Mouse (Mus musculus) embryonic facial prominence, embryonic 12.5 days (tissue): Measurements from ENCODE around the gene Dmgdh. TPM values are rescaled to one million over a fixed set of nuclear protein-coding genes. Genes with fewer than 3 reads are reported as not detected.
A peak's percentile ranks its signal among the peaks of the same experiment; 100 is the strongest.

Experiments
- ATAC-seq: fragments of 200-750 bp; cut with Nextera tagmentation; 2 replicates; pipeline ENCODE4 v1.8.0; 2017; ENCODE audit not compliant: insufficient number of reproducible peaks, insufficient read depth, low FRiP score, low TSS enrichment
- H3K27ac ChIP-seq: fragments of 300-500 bp; sonication (generic); 2 replicates; pipeline ENCODE4 v1.5.1; 2016; ENCODE audit warnings: mild to moderate bottlenecking
- H3K27me3 ChIP-seq: fragments of 300-500 bp; sonication (generic); 2 replicates; pipeline ENCODE4 v1.6.1; 2016; ENCODE audit warnings: mild to moderate bottlenecking, moderate library complexity
- H3K36me3 ChIP-seq: fragments of 300-500 bp; sonication (generic); 2 replicates; pipeline ENCODE4 v1.6.1; 2016; ENCODE audit warnings: mild to moderate bottlenecking
- H3K4me1 ChIP-seq: fragments of 300-500 bp; sonication (generic); 2 replicates; pipeline ENCODE4 v1.6.1; 2016
- H3K4me2 ChIP-seq: fragments of 300-500 bp; sonication (generic); replicated peaks from 2 replicates; pipeline ENCODE4 v1.6.1; 2016; ENCODE audit warnings: mild to moderate bottlenecking, moderate library complexity
- H3K4me3 ChIP-seq: fragments of 300-500 bp; sonication (generic); 2 replicates; pipeline ENCODE4 v1.5.1; 2016; ENCODE audit warnings: mild to moderate bottlenecking
- H3K9ac ChIP-seq: fragments of 300-500 bp; sonication (generic); 2 replicates; pipeline ENCODE4 v1.6.1; 2016; ENCODE audit warnings: mild to moderate bottlenecking, moderate library complexity
- H3K9me3 ChIP-seq: fragments of 300-500 bp; sonication (generic); 2 replicates; pipeline ENCODE4 v1.6.1; 2016; ENCODE audit warnings: mild to moderate bottlenecking, moderate library complexity
- WGBS: fragments of 180-500 bp; shearing (Covaris S2); methylation state at CpG from one replicate; pipeline ENCODE4 v1.1.7; 2016; 5-methylcytosine and 5-hydroxymethylcytosine counted together
- polyA plus RNA-seq: library from polyadenylated mRNA; unstranded; fragments of >200 nt; fragmentation: Nextera tagmentation; extraction: Ambion mirVana; gene quantifications from 2 replicates; pipeline ENCODE4 v1.2.1, GENCODE M21; 2016

The Dmgdh gene
- polyA plus RNA-seq, result 0.12 TPM in 1 of 2 replicates, not detected in the other

DNA sequence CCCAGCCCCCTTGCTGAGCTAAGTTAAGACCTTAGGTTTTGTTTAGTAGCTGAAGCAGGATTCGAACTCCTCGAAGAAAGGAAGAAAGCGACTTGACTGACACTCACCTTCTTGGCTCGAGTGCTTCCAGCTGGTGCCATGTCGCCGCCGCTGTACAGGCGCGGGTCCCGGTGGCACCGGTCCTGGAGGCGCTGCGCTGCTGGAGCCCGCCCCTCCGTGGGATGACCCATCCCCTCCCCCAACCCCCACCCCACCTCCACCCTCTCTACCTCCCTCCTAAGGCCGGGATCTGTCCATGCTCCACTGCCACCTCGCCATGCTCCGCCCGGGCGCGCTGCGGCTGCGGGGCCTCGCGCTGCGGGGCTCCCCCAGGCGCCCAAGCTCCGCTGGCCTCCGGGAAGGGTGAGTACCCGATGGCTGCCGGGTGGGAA lies at the start of gene Dmgdh, which contains the start of gene Bhmt2:
Gene Dmgdh, plus strand, starts transcription at position 303 of the 431 bp plus-strand sequence.
Gene Bhmt2, minus strand, starts transcription at position 172 of the 431 bp plus-strand sequence.
- H3K27ac ChIP-seq, result no peak within 1 kb of the TSS
- no peak within 1 kb of the TSS for H3K9ac ChIP-seq
- peak within 1 kb of the TSS; percentile 24 for H3K4me3 ChIP-seq
- no peaks in the 10 kb centered on the region for H3K9me3 ChIP-seq
- peak within 1 kb of the TSS; percentile 40 for H3K4me2 ChIP-seq
- 8% methylated on average over 31 of the region's 31 CpGs for WGBS
- no peaks in the 10 kb centered on the region for H3K4me1 ChIP-seq
- H3K36me3 ChIP-seq, result no peaks in the 10 kb centered on the region
- no peak for ATAC-seq
- H3K27me3 ChIP-seq, result peaks cover 13% of the 10 kb centered on the region

DNA sequence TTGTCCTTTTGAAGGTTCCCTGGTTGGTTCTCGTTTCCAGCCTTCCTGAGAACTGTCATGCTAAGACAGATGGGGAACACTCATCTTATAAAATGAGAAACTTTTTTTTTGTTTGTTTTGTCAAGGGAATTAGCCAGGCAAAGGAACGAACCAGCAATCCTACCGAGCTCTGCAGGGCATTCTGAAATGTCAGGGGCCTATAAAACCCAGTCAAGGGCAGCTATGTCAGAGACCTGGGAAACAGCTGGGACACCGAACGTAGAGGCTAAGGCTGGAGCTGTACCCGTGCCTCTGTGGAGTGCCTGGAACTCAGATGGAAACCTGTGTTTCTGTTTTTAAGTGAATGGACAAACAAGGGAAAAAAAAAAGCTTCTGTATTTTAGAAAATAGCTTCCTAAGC lies 45.4 kb upstream of the Dmgdh start:
- WGBS, result 26% methylated on average over 6 of the region's 6 CpGs
- H3K9me3 ChIP-seq, result no peaks in the 10 kb centered on the region
- no peaks in the 10 kb centered on the region for H3K36me3 ChIP-seq
- H3K27me3 ChIP-seq, result no peaks in the 10 kb centered on the region
- H3K9ac ChIP-seq, result no peak overlapping the region
- no peak overlapping the region for H3K27ac ChIP-seq
- 0 out of 2 replicates have a peak, but pooled peaks cover 3% of the 10 kb centered on the region for H3K4me1 ChIP-seq
- ATAC-seq, result no peak
- H3K4me2 ChIP-seq, result no peak overlapping the region
- H3K4me3 ChIP-seq, result no peak overlapping the region

DNA sequence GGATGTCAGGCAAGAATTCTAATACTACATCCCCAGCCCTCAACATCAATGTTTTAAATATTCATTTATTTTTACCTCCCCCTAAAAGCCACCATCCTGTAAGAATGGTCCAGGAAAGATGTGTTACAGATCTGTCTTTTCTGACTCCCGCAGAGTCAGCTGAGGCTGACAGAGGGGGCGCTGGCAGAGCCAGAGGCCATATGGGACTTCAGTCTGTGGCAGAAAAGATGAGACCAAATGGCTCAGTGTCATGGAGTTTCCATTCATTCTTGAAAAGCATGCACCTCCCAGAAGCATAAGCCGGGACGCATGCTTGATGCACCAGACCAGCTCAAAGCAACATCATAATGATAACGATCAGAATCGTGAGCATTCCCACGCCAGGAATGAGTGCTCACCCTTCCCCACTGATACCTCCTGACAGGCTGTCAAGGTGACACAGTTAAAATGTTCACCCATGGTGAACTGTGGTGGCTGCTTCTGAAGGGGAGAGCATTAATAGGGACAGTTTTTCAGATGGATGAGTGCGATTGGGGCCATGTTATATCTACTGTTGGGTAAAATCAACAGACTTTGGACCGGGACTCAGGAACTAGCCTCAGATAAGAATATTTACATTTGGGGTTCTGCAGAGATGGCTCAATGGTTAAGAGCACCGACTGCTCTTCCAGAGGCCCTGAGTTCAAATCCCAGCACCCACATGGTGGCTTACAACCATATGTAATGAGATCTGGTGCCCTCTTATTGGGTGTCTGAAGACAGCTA lies 43.1 kb upstream of the Dmgdh start:
- WGBS, result 87% methylated on average over 10 of the region's 10 CpGs
- no peak overlapping the region for H3K9ac ChIP-seq
- H3K4me3 ChIP-seq, result no peak overlapping the region
- H3K9me3 ChIP-seq, result no peaks in the 10 kb centered on the region
- H3K36me3 ChIP-seq, result no peaks in the 10 kb centered on the region
- ATAC-seq, result no peak
- 0 out of 2 replicates have a peak, but pooled peaks cover 3% of the 10 kb centered on the region for H3K4me1 ChIP-seq
- no peak overlapping the region for H3K27ac ChIP-seq
- no peak overlapping the region for H3K4me2 ChIP-seq
- H3K27me3 ChIP-seq, result no peaks in the 10 kb centered on the region

DNA sequence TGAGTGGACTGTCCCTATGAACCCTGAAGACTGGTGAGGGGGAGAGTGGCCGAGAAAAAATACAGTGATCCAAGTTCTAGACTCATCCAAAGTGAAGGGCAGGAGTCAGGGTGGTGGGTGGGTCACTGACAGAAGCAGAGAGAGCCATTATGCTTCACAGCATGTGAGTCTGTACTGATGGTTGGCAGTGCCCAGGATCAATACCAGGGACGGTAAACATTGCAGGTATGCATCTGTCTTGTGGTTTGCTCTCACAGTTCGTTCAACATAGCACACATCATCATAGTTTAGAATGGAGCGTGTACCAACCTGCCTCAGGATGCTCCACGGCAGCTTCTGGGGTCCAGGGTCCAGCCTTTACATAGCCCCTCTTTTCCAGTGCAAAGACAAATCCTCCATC lies 41.3 kb upstream of the Dmgdh start:
- no peak for ATAC-seq
- 75% methylated on average over 5 of the region's 5 CpGs for WGBS
- no peak overlapping the region for H3K27ac ChIP-seq

DNA sequence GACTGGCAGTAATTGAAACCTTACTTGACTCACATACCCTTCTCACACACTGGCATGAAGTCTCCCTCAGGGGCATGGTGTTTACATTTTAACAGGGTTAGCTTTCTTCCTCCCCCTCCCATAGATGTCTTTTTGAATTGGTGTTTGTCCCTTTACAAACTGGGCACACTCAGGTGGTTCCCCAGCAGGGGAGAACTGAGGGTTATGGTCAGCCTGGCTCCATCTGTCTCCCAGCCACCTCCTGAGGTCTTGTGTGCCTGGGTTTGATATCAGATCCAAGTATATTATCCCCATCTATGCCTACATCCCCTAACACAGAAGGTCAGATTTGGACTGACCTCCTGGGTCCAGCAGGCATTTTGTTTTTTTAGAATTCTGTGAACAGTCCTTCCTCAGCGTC lies 37.7 kb upstream of the Dmgdh start:
- H3K9me3 ChIP-seq, result no peaks in the 10 kb centered on the region
- H3K4me1 ChIP-seq, result no peaks in the 10 kb centered on the region
- H3K36me3 ChIP-seq, result no peaks in the 10 kb centered on the region
- no peak overlapping the region for H3K9ac ChIP-seq
- no peaks in the 10 kb centered on the region for H3K27me3 ChIP-seq
- H3K4me3 ChIP-seq, result no peak overlapping the region
- H3K27ac ChIP-seq, result no peak overlapping the region
- no peak for ATAC-seq
- whole genome bisulfite sequencing, result 73% methylated on average over 1 of the region's 1 CpGs
- no peak overlapping the region for H3K4me2 ChIP-seq

More for the DNA sequence above, 41.3 kb upstream of the Dmgdh start:
- H3K27me3 ChIP-seq, result no peaks in the 10 kb centered on the region
- 0 out of 2 replicates have a peak, but pooled peaks cover 3% of the 10 kb centered on the region for H3K4me1 ChIP-seq
- no peak overlapping the region for H3K4me2 ChIP-seq
- no peak overlapping the region for H3K9ac ChIP-seq
- H3K4me3 ChIP-seq, result no peak overlapping the region
- no peaks in the 10 kb centered on the region for H3K36me3 ChIP-seq
- H3K9me3 ChIP-seq, result no peaks in the 10 kb centered on the region

DNA sequence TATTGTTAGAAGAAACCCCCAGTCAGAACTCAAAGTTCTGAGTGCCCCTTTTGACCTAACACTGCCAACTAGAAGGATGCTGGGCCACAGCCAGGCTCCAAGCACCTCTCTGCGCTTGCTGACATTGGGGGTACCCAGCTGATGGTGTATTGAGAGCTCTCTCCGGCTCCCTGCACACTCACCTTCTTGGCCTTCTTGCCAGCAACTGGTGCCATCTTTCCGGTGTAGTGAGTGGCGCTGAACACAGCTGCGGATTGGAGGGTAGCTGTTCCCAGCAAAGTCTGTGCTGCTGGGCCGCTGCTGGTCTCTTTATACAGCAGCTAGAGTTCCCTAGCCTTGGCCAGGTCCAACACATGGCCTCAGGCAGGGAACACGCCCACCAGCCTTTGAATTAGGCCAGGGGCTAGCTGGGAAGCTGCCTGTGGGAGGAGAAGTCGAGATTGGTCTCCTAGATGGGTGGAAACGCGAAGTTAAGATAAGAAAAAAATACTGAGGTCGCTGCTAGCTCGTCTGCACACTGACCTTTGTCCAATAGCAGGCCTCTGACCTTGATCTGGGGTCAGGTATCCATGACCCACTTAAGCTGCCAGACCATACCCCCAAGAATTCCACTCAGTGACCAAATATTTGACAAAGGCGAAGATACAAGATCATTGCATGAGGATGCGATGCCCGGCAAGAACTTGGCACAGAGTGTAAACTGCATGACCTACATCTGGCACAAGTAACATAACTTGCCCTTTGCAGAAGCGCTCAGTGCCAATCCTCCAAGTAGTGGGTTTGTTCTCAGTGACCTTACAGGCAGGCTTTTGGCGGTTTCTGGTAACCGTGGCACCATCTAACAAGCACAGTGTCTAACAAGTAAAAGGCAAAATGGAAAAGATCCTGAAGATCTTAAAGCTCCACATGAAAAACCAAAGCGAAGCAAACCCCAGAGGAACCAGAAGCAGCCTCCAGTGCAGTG lies 36.7 kb upstream of the Dmgdh start, which contains the start of gene Bhmt:
Gene Bhmt, minus strand, starts transcription at position 680 of the 964 bp plus-strand sequence.
- H3K9me3 ChIP-seq, result no peaks in the 10 kb centered on the region
- no peak within 1 kb of the TSS for H3K4me2 ChIP-seq
- no peaks in the 10 kb centered on the region for H3K36me3 ChIP-seq
- ATAC-seq, result no peak
- 61% methylated on average over 19 of the region's 19 CpGs for WGBS
- H3K27me3 ChIP-seq, result no peaks in the 10 kb centered on the region
- H3K27ac ChIP-seq, result no peak within 1 kb of the TSS
- H3K4me3 ChIP-seq, result no peak within 1 kb of the TSS
- no peak within 1 kb of the TSS for H3K9ac ChIP-seq
- H3K4me1 ChIP-seq, result no peaks in the 10 kb centered on the region

DNA sequence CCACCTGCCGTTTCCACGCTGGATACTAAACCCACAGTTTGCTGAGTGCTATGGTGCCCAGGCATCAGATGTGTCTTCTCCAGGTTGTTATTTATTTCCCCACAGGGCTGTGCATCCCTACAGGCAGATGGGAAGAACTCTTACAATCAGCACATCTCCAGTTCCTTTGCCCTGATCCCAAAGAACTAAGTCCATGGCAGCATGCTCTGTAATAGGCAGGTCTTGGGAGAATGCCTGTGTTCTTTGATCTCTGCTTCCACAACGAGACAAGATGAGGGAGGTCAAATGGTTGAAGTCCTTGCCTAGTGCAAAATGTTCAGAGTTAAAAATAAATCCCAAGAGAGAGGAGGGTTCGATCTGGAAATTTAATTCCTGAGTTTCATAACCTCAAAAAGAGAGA lies 34.6 kb upstream of the Dmgdh start:
- no peak for ATAC-seq

DNA sequence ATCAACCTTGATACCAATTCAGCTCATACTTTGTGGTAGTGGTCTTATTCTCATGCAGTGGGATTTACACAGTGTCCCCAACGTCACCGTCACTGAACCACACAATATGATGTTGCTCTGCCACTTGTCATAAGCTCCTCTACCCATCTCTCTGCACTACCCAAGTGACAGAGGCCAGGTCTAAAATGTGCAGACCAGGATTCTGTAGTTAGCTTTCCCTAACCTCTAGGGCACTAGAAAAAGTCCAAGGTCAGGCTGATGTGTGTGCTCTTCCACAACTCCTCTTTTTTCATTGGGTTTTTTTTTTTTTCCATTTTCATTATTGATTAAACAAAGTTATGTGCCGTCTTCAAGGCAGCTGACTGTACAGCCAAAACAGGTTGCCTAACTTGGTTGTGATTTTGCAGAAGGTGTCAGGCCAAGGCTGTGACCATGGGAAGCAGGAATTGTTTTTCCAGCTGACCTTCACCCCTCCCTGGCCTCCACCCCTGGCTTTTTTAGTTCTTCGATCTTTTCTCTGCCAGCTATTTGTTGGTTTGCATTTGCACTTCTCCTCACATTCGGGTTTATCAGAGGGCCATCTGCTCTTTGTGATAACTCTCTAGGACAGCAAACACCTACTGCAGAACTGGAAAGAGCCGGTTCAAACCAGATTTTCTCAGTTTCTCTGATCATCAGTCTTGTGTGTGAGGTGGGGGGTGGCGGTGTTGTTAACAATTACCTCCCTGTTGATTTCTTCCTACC lies 25.7 kb upstream of the Dmgdh start:
- no peak for ATAC-seq
- Histone ChIP-seq H3K9ac (no peak overlapping the region), H3K27ac (no peak overlapping the region), H3K4me1 (no peaks in the 10 kb centered on the region), H3K4me2 (no peak overlapping the region), H3K9me3 (no peaks in the 10 kb centered on the region), H3K36me3 (no peaks in the 10 kb centered on the region), H3K27me3 (no peaks in the 10 kb centered on the region), H3K4me3 (no peak overlapping the region)
- WGBS, result 81% methylated on average over 7 of the region's 7 CpGs

More for the DNA sequence above, 34.6 kb upstream of the Dmgdh start:
- H3K27ac ChIP-seq, result no peak overlapping the region
- H3K27me3 ChIP-seq, result no peaks in the 10 kb centered on the region
- WGBS, result 65% methylated on average over 4 of the region's 4 CpGs
- H3K4me3 ChIP-seq, result no peak overlapping the region
- no peaks in the 10 kb centered on the region for H3K4me1 ChIP-seq
- no peaks in the 10 kb centered on the region for H3K36me3 ChIP-seq
- no peaks in the 10 kb centered on the region for H3K9me3 ChIP-seq
- no peak overlapping the region for H3K9ac ChIP-seq
- H3K4me2 ChIP-seq, result no peak overlapping the region

DNA sequence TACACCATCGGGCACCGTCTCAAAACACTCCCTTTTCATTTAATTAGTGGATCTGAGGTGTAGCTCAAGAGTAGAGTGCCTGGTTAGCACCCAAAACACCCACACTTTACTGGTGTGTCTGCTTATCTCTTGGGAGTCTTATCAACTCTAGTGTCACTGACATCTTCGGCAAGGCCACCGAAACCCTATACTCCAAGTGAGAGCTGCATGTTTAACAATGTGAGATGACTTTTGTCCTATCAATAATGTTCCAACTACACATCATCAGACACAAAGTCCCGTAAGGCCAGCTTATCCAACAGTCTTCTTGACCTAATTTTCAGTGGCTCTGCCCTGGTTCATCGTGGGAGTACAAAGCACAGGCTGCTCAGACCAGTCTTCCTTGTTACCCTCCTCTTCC lies 20.9 kb upstream of the Dmgdh start:
- H3K9ac ChIP-seq, result no peak overlapping the region
- H3K27ac ChIP-seq, result no peak overlapping the region
- 91% methylated on average over 6 of the region's 6 CpGs for WGBS
- H3K4me1 ChIP-seq, result no peaks in the 10 kb centered on the region
- no peaks in the 10 kb centered on the region for H3K9me3 ChIP-seq
- no peaks in the 10 kb centered on the region for H3K27me3 ChIP-seq
- H3K4me2 ChIP-seq, result no peak overlapping the region
- no peaks in the 10 kb centered on the region for H3K36me3 ChIP-seq
- no peak for ATAC-seq
- no peak overlapping the region for H3K4me3 ChIP-seq

DNA sequence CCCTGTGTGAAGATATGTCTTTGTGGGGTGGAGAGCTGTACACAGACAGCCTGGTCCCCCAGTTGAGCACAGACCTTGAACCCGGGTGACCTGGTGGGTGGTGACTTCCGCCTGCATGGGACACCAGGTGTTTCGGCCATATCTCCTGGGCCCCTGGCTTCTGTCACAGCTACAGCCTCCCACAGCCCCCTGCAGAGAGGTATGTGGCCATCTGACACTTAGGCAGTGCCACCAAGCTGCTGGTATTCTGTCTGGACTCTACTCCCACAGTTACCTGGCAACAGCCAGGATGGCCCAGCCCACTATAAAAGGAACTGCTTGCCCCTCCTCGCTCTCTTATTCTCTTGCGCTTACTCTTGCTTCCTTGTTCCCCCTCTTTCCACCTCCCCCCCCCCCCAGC lies 16.3 kb upstream of the Dmgdh start:
- H3K36me3 ChIP-seq, result no peaks in the 10 kb centered on the region
- H3K4me1 ChIP-seq, result no peaks in the 10 kb centered on the region
- no peak overlapping the region for H3K4me2 ChIP-seq
- H3K9me3 ChIP-seq, result no peaks in the 10 kb centered on the region
- H3K9ac ChIP-seq, result no peak overlapping the region
- no peak overlapping the region for H3K27ac ChIP-seq
- 80% methylated on average over 5 of the region's 5 CpGs for WGBS
- no peaks in the 10 kb centered on the region for H3K27me3 ChIP-seq
- no peak for ATAC-seq
- H3K4me3 ChIP-seq, result no peak overlapping the region

DNA sequence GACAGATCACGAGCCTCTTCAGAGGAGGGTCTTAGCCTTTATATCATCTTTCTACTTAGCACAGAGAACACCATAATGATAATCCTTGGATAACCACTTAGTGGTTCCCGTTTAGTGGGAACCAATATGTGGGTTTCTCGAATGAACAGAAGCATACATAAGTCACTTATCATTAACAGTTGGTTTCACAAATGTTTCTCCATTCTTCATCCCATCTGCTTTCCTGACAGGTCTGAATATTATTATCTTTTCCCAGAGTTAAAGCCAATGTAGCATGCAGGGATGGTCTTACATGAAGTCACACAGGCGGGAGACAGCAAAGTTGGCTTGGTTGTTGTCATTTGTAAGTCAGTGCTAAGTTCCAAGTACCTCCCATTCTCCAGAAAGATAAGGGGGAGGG lies 6.6 kb upstream of the Dmgdh start:
- H3K36me3 ChIP-seq, result no peaks in the 10 kb centered on the region
- no peak overlapping the region for H3K4me2 ChIP-seq
- H3K27ac ChIP-seq, result no peak overlapping the region
- H3K27me3 ChIP-seq, result no peaks in the 10 kb centered on the region
- no peaks in the 10 kb centered on the region for H3K9me3 ChIP-seq
- H3K4me3 ChIP-seq, result no peak overlapping the region
- H3K9ac ChIP-seq, result no peak overlapping the region
- no peaks in the 10 kb centered on the region for H3K4me1 ChIP-seq
- WGBS, result 88% methylated on average over 4 of the region's 4 CpGs
- no peak for ATAC-seq
